Mouse (Mus musculus): ENCODE results near the gene Rasgrf2.

GRCm38 (mm10) chr13:91921010-91921409 lies 210.4 kb downstream of the Rasgrf2 start:
- no peak for TF ChIP-seq POLR2AphosphoS5 (IDR thresholded peaks at IDR 0.05; ENCODE audit: insufficient replicate concordance, low read depth, low read length)
- no peak for TF ChIP-seq CTCF (IDR thresholded peaks at IDR 0.05; ENCODE audit: low read depth, low read length)

Data from G1E (cell line).